Mouse (Mus musculus) lung, postnatal 4 days (tissue): ENCODE data around the gene Figla.
A peak's percentile ranks its signal among the peaks of the same experiment; 100 is the strongest.
"Not testable (repeated sequence)": the region's sequence is repeated elsewhere in the genome, so short reads cannot be mapped to it uniquely, and the experiment has no call there.

ENCODE experiments used
- DNase-seq, 2 experiments: peaks; one replicate each; pipeline ENCODE4 v3.0.0; 2021

Figla gene

DNA sequence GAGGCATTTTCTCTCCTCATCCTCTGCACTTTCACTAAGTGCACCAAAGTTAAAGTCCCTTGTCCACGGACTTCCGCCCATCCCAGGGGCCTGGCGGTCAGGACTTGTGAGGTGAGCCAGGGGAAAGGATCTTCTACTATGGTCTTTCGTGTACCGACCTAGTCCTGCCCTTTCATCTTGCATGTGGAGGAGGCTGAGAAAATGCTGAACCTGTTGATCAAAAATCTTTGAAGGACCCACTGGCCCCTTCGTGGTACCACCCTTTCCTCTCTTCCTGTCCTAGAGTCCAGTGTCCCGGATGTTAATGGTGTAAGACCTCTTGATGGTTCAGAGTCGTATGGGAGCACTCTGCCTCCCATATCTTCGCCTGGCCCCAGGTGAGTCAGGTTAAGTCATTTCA, at the start of gene Figla:
Figla (plus strand) TSS at position 301 of the 400 bp plus-strand sequence.
- no peak for DNase-seq

GRCm38 (mm10) chr6:85966686-85967085, 49.3 kb upstream of the Figla start:
- peak in 1 of 2 experiments; percentile 28 for DNase-seq

- no peak for DNase-seq
These were observed 46.1 kb upstream of the Figla start for GRCm38 (mm10) chr6:85969889-85970288.

- DNase-seq: no peak
These were observed 43.3 kb upstream of the Figla start for GRCm38 (mm10) chr6:85972699-85973098.

GRCm38 (mm10) chr6:85973336-85973735, 42.6 kb upstream of the Figla start:
- DNase-seq: no peak

GRCm38 (mm10) chr6:85974941-85975617, 40.9 kb upstream of the Figla start:
- DNase-seq: no peak

DNA sequence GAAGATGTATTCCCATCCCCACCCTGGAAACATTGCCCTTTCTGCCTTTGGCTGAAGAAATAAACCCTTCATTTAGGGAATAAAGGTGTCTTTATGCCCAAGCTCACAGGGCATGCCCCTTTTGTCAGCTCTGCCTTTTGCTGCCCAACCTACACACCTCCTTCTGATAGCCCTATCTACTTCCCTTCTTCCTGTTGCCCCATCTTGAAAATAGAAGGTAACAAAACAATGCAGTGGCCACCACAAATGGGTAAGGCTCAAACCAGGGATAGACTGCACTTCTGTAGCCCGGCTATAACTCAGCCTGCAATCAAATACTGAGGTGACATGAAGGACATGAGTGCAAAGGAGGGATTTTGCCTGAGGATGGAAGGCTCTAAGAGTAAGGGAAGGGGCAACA, 40.2 kb upstream of the Figla start:
- DNase-seq: no peak

GRCm38 (mm10) chr6:85976242-85976641, 39.7 kb upstream of the Figla start:
- no peak for DNase-seq

GRCm38 (mm10) chr6:85978736-85979135, 37.2 kb upstream of the Figla start:
- not testable (repeated sequence) for DNase-seq

- no peak for DNase-seq
These were observed 31.6 kb upstream of the Figla start for GRCm38 (mm10) chr6:85984351-85984750.

DNA sequence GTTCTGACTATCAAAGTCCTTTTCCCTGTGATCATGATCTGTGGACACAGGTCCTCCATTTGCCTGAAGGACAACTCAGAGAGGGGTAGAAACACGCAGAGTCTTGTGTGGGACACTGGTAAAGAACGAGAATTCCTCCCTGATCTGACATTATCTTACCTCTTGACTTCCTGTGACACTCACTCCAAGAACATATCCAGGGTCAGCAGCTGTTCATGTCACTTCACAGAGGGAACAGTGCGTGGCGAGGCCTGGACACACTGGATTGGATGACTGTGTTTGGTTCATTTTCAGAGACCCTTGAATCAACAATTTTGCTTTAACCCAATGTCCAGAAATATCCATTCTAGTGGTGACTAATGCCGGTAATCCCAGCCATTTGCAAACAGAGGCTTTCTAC, 26.4 kb upstream of the Figla start:
- not testable (repeated sequence) for DNase-seq

DNA sequence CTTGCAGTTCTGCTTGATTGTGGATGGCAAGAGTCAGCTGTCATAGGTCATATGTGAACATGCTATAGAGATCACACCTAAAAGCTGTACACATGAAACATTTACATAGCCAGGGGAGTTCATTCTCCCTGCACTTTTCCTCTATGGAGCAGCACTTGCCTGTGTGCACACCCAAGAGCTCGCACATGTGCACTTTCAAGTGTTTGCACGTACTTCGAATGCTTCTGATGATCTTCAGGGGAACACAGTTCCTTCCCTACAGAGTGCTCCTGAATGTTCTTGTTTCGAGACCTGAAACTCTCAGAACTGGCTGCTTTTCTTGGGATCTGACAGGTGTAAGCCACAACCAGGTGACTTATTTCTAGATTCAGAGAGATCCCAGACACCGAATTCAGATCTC, 25.2 kb upstream of the Figla start:
- DNase-seq: not testable (repeated sequence)

GRCm38 (mm10) chr6:86003405-86003925, 12.5 kb upstream of the Figla start:
- DNase-seq: peak; percentile 29 to 36

- DNase-seq: peak; percentile 66 to 81
These were observed 11.5 kb upstream of the Figla start for GRCm38 (mm10) chr6:86004271-86005148.

GRCm38 (mm10) chr6:86009980-86010379, 6.0 kb upstream of the Figla start:
- peak; percentile 49 to 69 for DNase-seq

DNA sequence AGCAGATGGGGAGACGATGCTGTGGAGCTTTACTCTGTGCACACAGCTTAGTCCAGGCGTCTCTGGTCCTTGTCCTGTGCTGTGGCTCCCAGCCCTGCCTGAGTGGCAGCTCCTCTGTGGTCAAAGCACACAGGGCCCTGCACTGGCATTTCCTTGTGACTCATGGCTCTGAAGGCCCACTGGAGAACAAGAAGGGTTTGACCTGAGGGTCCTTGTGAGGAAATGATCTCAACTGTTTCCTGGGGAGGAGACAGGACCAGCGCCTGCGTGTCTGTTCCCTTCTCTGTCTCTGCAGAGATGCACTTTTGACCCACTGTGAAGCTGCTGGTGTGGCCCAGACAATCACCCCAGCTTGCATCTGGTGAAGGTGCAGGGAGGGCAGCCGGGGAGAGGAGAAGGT, 1.2 kb upstream of the Figla start:
- DNase-seq: peak; percentile 28 to 53

- DNase-seq: no peak
These were observed 901 bp downstream of the Figla start for GRCm38 (mm10) chr6:86016793-86017350.

GRCm38 (mm10) chr6:86019415-86020237, 3.7 kb downstream of the Figla start:
- no peak for DNase-seq

DNA sequence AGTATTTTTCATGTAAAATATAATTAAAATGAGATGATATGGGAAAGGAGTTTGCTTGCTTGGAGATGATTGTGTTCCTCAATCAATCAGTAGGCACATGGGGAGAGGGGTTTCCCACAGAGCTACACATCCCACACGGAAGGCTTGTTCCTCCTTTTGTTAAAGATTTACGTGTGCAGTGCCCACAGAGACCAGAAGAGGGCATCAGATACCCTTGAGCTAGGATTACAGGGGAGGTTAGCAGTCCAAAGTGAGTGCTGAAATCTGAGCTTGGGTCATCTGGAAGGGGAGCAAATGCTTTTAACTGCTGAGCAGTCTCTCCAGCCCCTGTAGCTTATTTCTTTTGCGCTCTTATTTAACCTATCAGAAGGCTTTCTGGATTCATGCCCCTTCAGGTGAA, 5.0 kb downstream of the Figla start:
- DNase-seq: peak in 1 of 2 experiments; percentile 56

DNA sequence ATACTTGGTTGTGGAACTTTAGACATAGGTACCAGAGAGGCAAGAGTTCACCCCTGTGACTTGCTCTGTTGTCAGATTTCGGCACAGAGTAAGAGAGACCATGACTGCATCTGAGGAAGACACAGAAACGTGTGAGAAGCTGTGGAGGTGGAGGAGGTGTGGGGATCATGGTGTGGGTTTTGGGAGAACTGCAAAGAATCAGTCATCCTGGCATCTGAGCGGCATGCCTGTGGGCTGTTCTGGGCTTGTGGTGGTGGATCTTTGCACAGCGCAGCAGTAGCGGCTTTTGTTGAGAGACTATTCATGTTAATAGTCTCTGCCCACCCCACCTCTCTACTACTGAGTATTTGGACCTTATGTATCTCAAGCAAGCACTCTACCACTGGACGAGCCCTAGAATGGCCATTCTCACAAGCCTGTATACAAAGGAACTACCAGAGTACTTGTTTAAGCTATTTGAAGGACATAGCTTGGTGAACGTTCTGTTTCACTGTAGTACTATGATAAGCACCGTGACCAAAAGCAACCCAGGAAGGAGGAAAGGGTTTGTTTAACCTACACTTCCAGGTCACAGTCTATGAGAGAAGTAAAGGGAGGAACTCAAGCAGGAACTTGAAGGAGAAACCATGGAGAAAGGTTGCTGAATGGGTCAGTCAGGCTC, 10.8 kb downstream of the Figla start:
- DNase-seq: no peak

- no peak for DNase-seq
These were observed 12.2 kb downstream of the Figla start for GRCm38 (mm10) chr6:86028150-86028549.
